Mouse (Mus musculus): ENCODE data around the gene Wdhd1. TPM values are rescaled to one million over a fixed set of nuclear protein-coding genes. Genes with fewer than 3 reads are reported as not detected.

Wdhd1 gene
- total and polyA plus RNA-seq, 2 experiments from 2014 or later = 8.8 to 12.3 TPM

- no peaks in the 10 kb centered on the region for H3K36me3 ChIP-seq (ENCODE audit: insufficient read depth, low read length)
- no peaks in the 10 kb centered on the region for H3K27me3 ChIP-seq (ENCODE audit: insufficient read depth, low read length)
- H3K4me2 ChIP-seq (ENCODE audit: low read depth, low read length, poor library complexity, severe bottlenecking) = no peak overlapping the region
- no peak overlapping the region for H3K4me3 ChIP-seq (ENCODE audit: low read depth, low read length)
- no peak overlapping the region for H3K27ac ChIP-seq (ENCODE audit: low read depth, low read length)
- DNase-seq (ENCODE audit: low spot score) (no peak), ATAC-seq (ENCODE audit: low FRiP score) (no peak)
- H3K4me1 ChIP-seq (ENCODE audit: insufficient read depth, low read length) = no peaks in the 10 kb centered on the region
- 85% methylated on average over 5 of the region's 5 CpGs for WGBS
- no peak for TF ChIP-seq CTCF (IDR thresholded peaks at IDR 0.05)
- H3K9me3 ChIP-seq (ENCODE audit: low read length) = no peaks in the 10 kb centered on the region
- no peak overlapping the region for H3K9ac ChIP-seq (replicated peaks; ENCODE audit: low read length, poor library complexity, severe bottlenecking)
Measured at GRCm38 (mm10) chr14:47214367-47214766, 62.3 kb downstream of the Wdhd1 start.

DNA sequence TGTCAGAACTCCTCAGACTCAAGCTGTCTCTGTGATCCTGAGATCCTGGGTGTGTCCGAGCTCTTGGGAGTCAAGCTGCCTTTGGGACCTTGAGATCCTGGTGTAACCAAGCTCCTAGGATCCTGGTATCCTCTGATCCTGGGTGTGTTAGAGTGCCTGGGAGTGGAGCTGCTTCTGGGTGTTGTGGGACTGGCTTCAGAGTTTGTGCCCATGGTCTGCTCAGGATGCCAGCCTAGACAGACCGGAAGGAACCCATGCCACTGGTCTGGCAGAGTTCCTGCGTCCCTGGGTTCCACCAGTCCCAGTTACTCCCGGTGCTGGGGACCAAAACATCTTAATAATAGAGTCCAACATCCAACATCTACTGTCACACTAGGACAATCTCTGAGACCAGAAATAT, 63.4 kb downstream of the Wdhd1 start:
- no peaks in the 10 kb centered on the region for H3K4me1 ChIP-seq (ENCODE audit: insufficient read depth, low read length)
- 88% methylated on average over 4 of the region's 4 CpGs for WGBS
- no peaks in the 10 kb centered on the region for H3K36me3 ChIP-seq (ENCODE audit: insufficient read depth, low read length)
- no peak overlapping the region for H3K4me2 ChIP-seq (ENCODE audit: low read depth, low read length, poor library complexity, severe bottlenecking)
- no peak overlapping the region for H3K27ac ChIP-seq (ENCODE audit: low read depth, low read length)
- no peak overlapping the region for H3K9ac ChIP-seq (replicated peaks; ENCODE audit: low read length, poor library complexity, severe bottlenecking)
- no peaks in the 10 kb centered on the region for H3K9me3 ChIP-seq (ENCODE audit: low read length)
- H3K4me3 ChIP-seq (ENCODE audit: low read depth, low read length) = no peak overlapping the region
- DNase-seq (ENCODE audit: low spot score) (no peak), ATAC-seq (ENCODE audit: low FRiP score) (no peak)
- TF ChIP-seq CTCF (IDR thresholded peaks at IDR 0.05) = no peak
- no peaks in the 10 kb centered on the region for H3K27me3 ChIP-seq (ENCODE audit: insufficient read depth, low read length)

DNA sequence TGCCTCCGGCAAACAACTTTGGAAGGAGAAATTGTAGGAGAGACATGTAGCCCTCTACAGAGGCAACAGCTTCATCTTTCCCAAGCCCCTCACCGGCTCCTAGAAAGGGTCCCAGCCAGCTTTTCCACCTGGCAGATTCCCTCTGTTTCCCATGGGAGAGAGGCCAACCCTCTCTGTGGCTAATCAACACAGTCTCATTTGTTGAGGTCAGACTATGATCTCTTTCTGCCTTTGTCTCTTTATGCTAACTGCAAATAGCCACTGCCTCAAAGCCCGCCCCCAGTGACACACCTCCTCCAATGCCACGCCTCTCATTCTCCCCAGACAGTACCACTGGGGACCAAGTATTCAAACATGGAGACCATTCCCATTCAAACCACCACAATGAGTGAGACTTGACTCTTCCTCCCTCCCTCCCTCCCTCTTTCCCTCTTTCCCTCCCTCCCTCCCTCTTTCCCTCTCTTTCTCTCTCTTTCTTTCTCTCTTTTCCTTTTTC, 66.9 kb downstream of the Wdhd1 start:
- no peak overlapping the region for H3K4me2 ChIP-seq (ENCODE audit: low read depth, low read length, poor library complexity, severe bottlenecking)
- DNase-seq (ENCODE audit: low spot score) = no peak
- 80% methylated on average over 4 of the region's 4 CpGs for WGBS
- no peak overlapping the region for H3K27ac ChIP-seq (ENCODE audit: low read depth, low read length)
- H3K27me3 ChIP-seq (ENCODE audit: insufficient read depth, low read length) = no peaks in the 10 kb centered on the region
- no peak overlapping the region for H3K9ac ChIP-seq (replicated peaks; ENCODE audit: low read length, poor library complexity, severe bottlenecking)
- ATAC-seq (ENCODE audit: low FRiP score) = no peak
- H3K4me1 ChIP-seq (ENCODE audit: insufficient read depth, low read length) = no peaks in the 10 kb centered on the region
- no peak for TF ChIP-seq CTCF (IDR thresholded peaks at IDR 0.05)
- H3K36me3 ChIP-seq (ENCODE audit: insufficient read depth, low read length) = no peaks in the 10 kb centered on the region
- no peaks in the 10 kb centered on the region for H3K9me3 ChIP-seq (ENCODE audit: low read length)
- H3K4me3 ChIP-seq (ENCODE audit: low read depth, low read length) = no peak overlapping the region

GRCm38 (mm10) chr14:47208564-47209493, 67.8 kb downstream of the Wdhd1 start:
- TF ChIP-seq CTCF (IDR thresholded peaks at IDR 0.05) = no peak

GRCm38 (mm10) chr14:47206601-47207000, 70.1 kb downstream of the Wdhd1 start:
- ATAC-seq (ENCODE audit: low FRiP score) = no peak

More at GRCm38 (mm10) chr14:47208564-47209493, 67.8 kb downstream of the Wdhd1 start:
- no peaks in the 10 kb centered on the region for H3K27me3 ChIP-seq (ENCODE audit: insufficient read depth, low read length)
- H3K4me1 ChIP-seq (ENCODE audit: insufficient read depth, low read length) = no peaks in the 10 kb centered on the region
- H3K36me3 ChIP-seq (ENCODE audit: insufficient read depth, low read length) = no peaks in the 10 kb centered on the region
- no peak overlapping the region for H3K4me2 ChIP-seq (ENCODE audit: low read depth, low read length, poor library complexity, severe bottlenecking)
- H3K4me3 ChIP-seq (ENCODE audit: low read depth, low read length) = no peak overlapping the region
- no peak overlapping the region for H3K27ac ChIP-seq (ENCODE audit: low read depth, low read length)
- ATAC-seq (ENCODE audit: low FRiP score) (no peak), DNase-seq (ENCODE audit: low spot score) (no peak)
- WGBS = 92% methylated on average over 12 of the region's 12 CpGs
- no peak overlapping the region for H3K9ac ChIP-seq (replicated peaks; ENCODE audit: low read length, poor library complexity, severe bottlenecking)
- no peaks in the 10 kb centered on the region for H3K9me3 ChIP-seq (ENCODE audit: low read length)

More at GRCm38 (mm10) chr14:47206601-47207000, 70.1 kb downstream of the Wdhd1 start:
- DNase-seq (ENCODE audit: low spot score) = no peak
- no peaks in the 10 kb centered on the region for H3K9me3 ChIP-seq (ENCODE audit: low read length)
- no peak overlapping the region for H3K9ac ChIP-seq (replicated peaks; ENCODE audit: low read length, poor library complexity, severe bottlenecking)
- H3K36me3 ChIP-seq (ENCODE audit: insufficient read depth, low read length) = no peaks in the 10 kb centered on the region
- H3K27me3 ChIP-seq (ENCODE audit: insufficient read depth, low read length) = no peaks in the 10 kb centered on the region
- H3K27ac ChIP-seq (ENCODE audit: low read depth, low read length) = no peak overlapping the region
- H3K4me2 ChIP-seq (ENCODE audit: low read depth, low read length, poor library complexity, severe bottlenecking) = no peak overlapping the region
- WGBS = 92% methylated on average over 3 of the region's 3 CpGs
- TF ChIP-seq CTCF (IDR thresholded peaks at IDR 0.05) = no peak
- no peak overlapping the region for H3K4me3 ChIP-seq (ENCODE audit: low read depth, low read length)
- no peaks in the 10 kb centered on the region for H3K4me1 ChIP-seq (ENCODE audit: insufficient read depth, low read length)
